Mouse (Mus musculus) gastrocnemius, adult 2 months (tissue): ENCODE measurements around the gene Gbx1. TPM values are rescaled to one million over a fixed set of nuclear protein-coding genes. Genes with fewer than 3 reads are reported as not detected.

Experiments used
- DNase-seq: peaks from one replicate; pipeline ENCODE4 v3.0.0; 2022
- H3K27ac ChIP-seq: fragments of 200-600 bp; 2 replicates; pipeline ENCODE4 v1.8.1; 2022; ENCODE audit warnings: mild to moderate bottlenecking
- H3K4me3 ChIP-seq: fragments of 200-600 bp; 2 replicates; pipeline ENCODE4 v1.8.1; 2022; ENCODE audit warnings: mild to moderate bottlenecking, moderate library complexity
- CTCF ChIP-seq: fragments of 200-600 bp; IDR thresholded peaks from 2 replicates; pipeline ENCODE4 v1.8.1; 2022; ENCODE audit warnings: antibody characterized with exemption, mild to moderate bottlenecking, moderate library complexity
- intact Hi-C: fragments of 180-260 bp; cut with DNase I; formaldehyde crosslinking; loops from one replicate; pipeline ENCODE4 v1.15.1; 2025
- total RNA-seq, 2 experiments: library from RNA; stranded (reverse); gene quantifications; 2 replicates each; pipeline ENCODE4 v1.2.3; 2021

The Gbx1 gene
- total RNA-seq, 2 experiments from 2014 or later: not detected

- intact Hi-C loops: loop anchor here (2.0 kb wide), 1 partner anchor 63 kb away; no protein-coding TSS in a partner anchor
- peak overlapping the region; percentile 87 for H3K27ac ChIP-seq
- peak; percentile 86 for DNase-seq
Measured at GRCm38 (mm10) chr5:24537618-24538017, 10.6 kb upstream of the Gbx1 start.

GRCm38 (mm10) chr5:24536511-24536910, 9.5 kb upstream of the Gbx1 start:
- H3K4me3 ChIP-seq: peak overlapping the region; percentile 68
- peak overlapping the region; percentile 87 for H3K27ac ChIP-seq
- intact Hi-C loops: no loop called here
- no peak for TF ChIP-seq CTCF
- no peak for DNase-seq

More at GRCm38 (mm10) chr5:24537618-24538017, 10.6 kb upstream of the Gbx1 start:
- TF ChIP-seq CTCF: no peak
- peak overlapping the region; percentile 68 for H3K4me3 ChIP-seq

GRCm38 (mm10) chr5:24535731-24536130, 8.7 kb upstream of the Gbx1 start:
- peak overlapping the region; percentile 23; the same call in 1 of the 2 replicates for H3K4me3 ChIP-seq
- intact Hi-C loops: no loop called here
- TF ChIP-seq CTCF: no peak
- H3K27ac ChIP-seq: peak overlapping the region; percentile 87
- peak; percentile 66 for DNase-seq

GRCm38 (mm10) chr5:24534292-24534691, 7.3 kb upstream of the Gbx1 start:
- peak; percentile 54 for TF ChIP-seq CTCF
- DNase-seq: no peak
- H3K27ac ChIP-seq: no peak overlapping the region
- no peak overlapping the region for H3K4me3 ChIP-seq
- intact Hi-C loops: loop anchor here (5.0 kb wide), 1 partner anchor 118 kb away; no protein-coding TSS in a partner anchor

DNA sequence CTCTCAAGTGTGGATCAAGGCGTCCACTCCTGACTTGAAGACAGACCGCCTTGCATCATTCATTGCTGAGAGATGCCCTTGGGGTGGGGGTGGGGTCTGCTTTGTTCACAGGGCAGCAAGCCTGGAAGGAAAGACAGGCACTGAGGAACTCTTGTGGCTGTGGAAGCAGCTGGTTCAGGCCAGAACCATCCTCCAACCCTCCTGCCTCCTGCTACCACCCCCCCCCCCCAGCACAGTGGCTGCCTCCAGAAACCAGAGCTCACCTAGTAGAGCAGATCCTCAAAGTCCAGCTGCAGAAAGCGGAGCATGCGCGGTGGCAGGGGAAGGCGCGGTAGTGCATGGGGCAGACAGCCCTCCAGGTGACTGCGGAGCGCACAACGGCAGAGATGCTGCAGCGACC, 6.4 kb upstream of the Gbx1 start:
- Histone ChIP-seq H3K27ac (no peak overlapping the region), H3K4me3 (no peak overlapping the region)
- TF ChIP-seq CTCF: no peak
- intact Hi-C loops: loop anchor here (5.0 kb wide), 1 partner anchor 119 kb away; no protein-coding TSS in a partner anchor
- no peak for DNase-seq

- TF ChIP-seq CTCF: no peak
- intact Hi-C loops: loop anchor here (5.0 kb wide), 1 partner anchor 122 kb away; no protein-coding TSS in a partner anchor
- no peak overlapping the region for H3K27ac ChIP-seq
- peak; percentile 95 for DNase-seq
- H3K4me3 ChIP-seq: no peak overlapping the region
Measured at GRCm38 (mm10) chr5:24530042-24530689, 3.2 kb upstream of the Gbx1 start.

DNA sequence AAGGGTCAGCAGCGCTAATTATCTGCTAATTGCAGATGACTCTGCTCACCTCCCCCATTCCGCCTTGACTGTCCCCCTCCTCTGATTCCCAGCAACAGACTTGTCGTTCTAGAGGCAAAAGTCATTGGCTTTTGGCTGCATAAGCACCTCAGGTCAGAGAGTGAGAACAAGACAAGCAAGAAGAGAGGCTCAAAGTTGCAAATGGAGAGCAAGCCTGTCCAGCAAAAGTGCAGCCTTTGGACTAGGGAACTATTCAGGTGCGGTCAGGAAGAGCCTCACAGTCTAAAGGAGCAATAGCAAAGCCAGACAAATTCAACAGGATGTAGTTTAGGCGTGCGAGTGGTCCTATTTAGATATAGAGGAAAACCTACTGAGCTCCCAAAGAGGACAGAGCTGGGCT, 778 bp upstream of the Gbx1 start:
- intact Hi-C loops: loop anchor here (2.0 kb wide), 1 partner anchor 15 kb away; no protein-coding TSS in a partner anchor
- Histone ChIP-seq H3K4me3 (no peak overlapping the region), H3K27ac (no peak overlapping the region)
- no peak for DNase-seq
- no peak for TF ChIP-seq CTCF

DNA sequence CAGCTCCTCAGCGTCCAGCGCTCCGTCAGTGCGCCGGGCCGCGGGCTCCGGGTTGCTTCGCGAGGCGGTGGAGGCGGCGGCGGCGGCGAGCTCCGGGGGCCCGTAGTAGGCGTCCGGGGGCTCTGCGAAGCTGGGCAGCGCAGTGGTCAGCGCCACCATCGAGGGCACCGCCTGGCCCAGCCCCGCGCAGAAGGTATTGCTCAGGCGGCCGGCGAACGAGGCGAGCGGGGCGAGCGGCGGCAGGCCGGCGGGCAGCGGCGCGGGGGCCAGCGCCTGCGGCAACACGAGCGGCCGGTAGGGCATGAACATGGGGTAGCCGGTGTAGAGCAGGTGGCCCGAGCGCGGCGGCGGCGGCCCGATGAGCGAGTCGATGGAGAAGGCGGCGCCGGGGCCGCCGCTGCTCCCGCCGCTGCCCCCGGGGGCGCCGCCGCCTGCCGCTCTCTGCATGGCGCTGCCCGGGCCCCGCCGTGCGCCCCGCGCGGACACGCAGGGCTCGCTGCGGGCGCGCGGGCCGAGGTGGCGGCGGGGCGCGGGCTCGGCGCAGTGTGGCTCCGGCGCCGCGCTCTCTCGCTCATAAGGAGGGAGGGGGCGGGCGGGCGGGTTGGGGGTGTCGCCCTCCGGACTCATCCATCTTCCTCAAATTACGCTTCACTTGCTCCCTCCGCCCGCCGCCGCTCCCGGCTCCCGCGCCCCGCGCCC, 663 bp downstream of the Gbx1 start:
- peak; percentile 48 for DNase-seq
- H3K4me3 ChIP-seq: peak overlapping the region; percentile 69
- H3K27ac ChIP-seq: no peak overlapping the region
- intact Hi-C loops: no loop called here
- peak; percentile 12; the same call in 1 of the 2 replicates for TF ChIP-seq CTCF

DNA sequence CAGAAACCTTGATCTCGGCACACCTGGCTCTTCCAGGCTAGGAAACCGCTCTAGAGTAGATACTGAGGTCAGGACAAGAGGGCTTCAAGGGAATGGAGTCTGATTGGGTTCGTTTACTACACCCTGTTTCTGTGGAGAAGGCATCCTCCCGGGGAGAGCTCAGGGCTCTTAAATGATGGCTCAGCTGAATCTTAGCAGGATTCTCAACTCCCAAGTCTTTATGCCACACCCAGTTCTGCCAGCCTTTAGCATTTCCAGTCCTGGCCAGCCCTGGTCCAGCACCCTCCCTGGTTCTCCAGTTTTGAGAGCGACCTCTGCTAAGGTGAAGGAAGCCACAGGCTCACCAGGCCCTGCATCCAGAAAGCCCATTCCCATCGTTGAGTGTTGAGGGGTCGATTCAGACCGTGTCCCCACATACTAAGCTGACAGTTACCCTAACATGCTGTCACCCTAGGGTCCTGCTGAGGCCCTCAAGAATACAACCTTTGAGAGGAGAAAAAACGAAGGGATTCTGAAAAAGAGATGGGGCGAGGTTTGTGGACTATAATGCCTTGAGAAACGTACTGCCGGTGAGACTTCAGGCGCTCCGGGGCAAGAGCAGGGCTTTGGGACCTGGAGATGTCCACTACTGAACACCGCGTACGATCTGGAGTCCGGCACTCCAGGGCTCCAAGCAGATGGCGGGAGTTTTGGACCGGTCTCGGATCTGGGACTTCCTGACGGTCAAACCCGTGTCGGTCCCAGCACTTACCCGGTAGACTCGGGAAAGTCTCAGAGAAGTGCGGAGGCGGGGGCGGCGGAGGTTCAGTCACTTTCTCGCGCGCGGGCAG, 1.4 kb downstream of the Gbx1 start:
- intact Hi-C loops: no loop called here
- peak overlapping the region; percentile 69 for H3K4me3 ChIP-seq
- no peak for TF ChIP-seq CTCF
- DNase-seq: no peak
- no peak overlapping the region for H3K27ac ChIP-seq

DNA sequence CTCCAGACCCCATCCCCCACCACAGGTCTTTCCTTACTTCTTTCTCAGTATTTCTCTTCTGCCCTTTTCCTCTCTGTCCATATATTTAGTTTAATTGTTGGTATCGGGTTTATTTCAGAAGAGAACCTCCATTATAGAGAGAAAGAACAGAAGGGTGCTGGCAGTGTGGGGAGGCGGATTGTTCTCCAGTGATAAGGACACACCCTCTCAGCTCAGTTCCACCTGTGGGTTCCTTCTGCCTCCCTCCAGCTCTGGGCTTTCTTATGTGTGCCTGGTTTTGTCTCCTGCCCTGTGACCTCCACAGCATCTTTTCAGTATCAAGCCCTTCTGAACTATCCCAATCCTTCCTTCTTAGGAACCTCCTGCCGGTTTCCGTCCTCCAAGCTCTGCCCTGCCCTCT, 2.5 kb downstream of the Gbx1 start:
- intact Hi-C loops: no loop called here
- H3K27ac ChIP-seq: no peak overlapping the region
- no peak for TF ChIP-seq CTCF
- H3K4me3 ChIP-seq: no peak overlapping the region
- DNase-seq: no peak

DNA sequence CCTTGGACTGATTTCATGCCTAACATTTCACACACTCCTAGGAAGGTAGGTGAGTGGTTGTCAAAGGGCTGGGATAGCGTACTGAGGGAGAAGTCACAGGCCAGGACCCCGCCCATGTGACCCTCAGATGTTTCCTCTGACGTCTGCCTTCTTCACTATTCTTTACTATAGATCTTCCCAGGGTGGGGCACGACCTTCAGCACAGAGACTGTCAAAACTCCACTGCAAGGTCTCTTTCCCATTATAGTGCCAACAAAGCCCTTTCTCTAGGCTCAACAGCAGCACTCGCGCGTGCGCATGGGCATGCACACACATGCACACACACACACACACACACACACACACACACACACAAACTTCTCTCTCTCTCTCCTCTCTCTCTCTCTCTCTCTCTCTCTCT, 3.2 kb downstream of the Gbx1 start:
- Histone ChIP-seq H3K4me3 (no peak overlapping the region), H3K27ac (no peak overlapping the region)
- intact Hi-C loops: no loop called here
- TF ChIP-seq CTCF: no peak
- DNase-seq: no peak

DNA sequence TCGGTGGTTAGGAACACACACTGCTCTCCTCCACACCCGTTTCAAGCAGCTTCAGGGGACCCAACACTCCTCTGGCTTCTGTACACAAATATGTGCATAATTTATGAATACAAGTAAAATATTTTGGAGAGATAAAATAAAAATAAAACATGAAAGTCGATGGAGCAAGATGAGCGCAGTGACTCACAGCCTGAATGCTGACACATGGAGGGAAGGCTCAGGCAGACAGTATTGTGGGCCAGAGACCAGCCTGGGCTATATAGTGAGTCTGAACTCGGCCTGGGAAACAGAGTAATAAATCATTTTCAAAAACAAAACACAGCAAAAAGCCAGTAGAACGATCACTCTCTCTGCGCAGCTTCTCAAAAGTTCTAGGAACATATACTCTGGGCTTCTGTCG, 5.6 kb downstream of the Gbx1 start:
- intact Hi-C loops: no loop called here
- Histone ChIP-seq H3K4me3 (no peak overlapping the region), H3K27ac (no peak overlapping the region)
- no peak for DNase-seq
- no peak for TF ChIP-seq CTCF

GRCm38 (mm10) chr5:24512271-24512670, 14.7 kb downstream of the Gbx1 start:
- intact Hi-C loops: loop anchor here (2.0 kb wide), 1 partner anchor 17 kb away; no protein-coding TSS in a partner anchor

More at GRCm38 (mm10) chr5:24512271-24512670, 14.7 kb downstream of the Gbx1 start:
- Histone ChIP-seq H3K27ac (no peak overlapping the region), H3K4me3 (no peak overlapping the region)
- DNase-seq: peak; percentile 63
- TF ChIP-seq CTCF: no peak
